Mouse (Mus musculus) hindbrain, embryonic 11.5 days (tissue): ENCODE data around the gene Sgca. TPM values are rescaled to one million over a fixed set of nuclear protein-coding genes. Genes with fewer than 3 reads are reported as not detected.

Experiments used
- ATAC-seq: fragments of 200-750 bp; cut with Nextera tagmentation; 2 replicates; pipeline ENCODE4 v1.8.0; 2017; ENCODE audit warnings: mild to moderate bottlenecking, moderate TSS enrichment, moderate library complexity; ENCODE audit not compliant: low FRiP score
- DNase-seq: peaks from one replicate; pipeline ENCODE4 v3.0.0-alpha.2; 2015; ENCODE audit warnings: low spot score
- H3K27ac ChIP-seq: fragments of 300-500 bp; sonication (generic); 2 replicates; pipeline ENCODE4 v1.5.1; 2014; ENCODE audit warnings: mild to moderate bottlenecking, low read depth, low read length
- H3K27me3 ChIP-seq: fragments of 300-500 bp; sonication (generic); 2 replicates; pipeline ENCODE4 v1.6.1; 2014; ENCODE audit warnings: mild to moderate bottlenecking, low read length, moderate library complexity, mixed read lengths; ENCODE audit not compliant: control insufficient read depth, insufficient read depth
- H3K36me3 ChIP-seq: fragments of 300-500 bp; sonication (generic); 2 replicates; pipeline ENCODE4 v1.6.1; 2014; ENCODE audit warnings: mild to moderate bottlenecking, low read length, moderate library complexity, mixed read lengths; ENCODE audit not compliant: control insufficient read depth, insufficient read depth
- H3K4me1 ChIP-seq: fragments of 300-500 bp; sonication (generic); replicated peaks from 2 replicates; pipeline ENCODE4 v1.6.1; 2014; ENCODE audit warnings: low read length, mixed read lengths; ENCODE audit not compliant: control insufficient read depth, insufficient read depth
- H3K4me2 ChIP-seq: fragments of 300-500 bp; sonication (generic); replicated peaks from 2 replicates; pipeline ENCODE4 v1.6.1; 2014; ENCODE audit warnings: mild to moderate bottlenecking, low read depth, low read length
- H3K4me3 ChIP-seq: fragments of 300-500 bp; sonication (generic); 2 replicates; pipeline ENCODE4 v1.5.1; 2014; ENCODE audit warnings: low read depth, low read length
- H3K9ac ChIP-seq: fragments of 300-500 bp; sonication (generic); 2 replicates; pipeline ENCODE4 v1.6.1; 2014; ENCODE audit warnings: low read depth, low read length
- H3K9me3 ChIP-seq: fragments of 300-500 bp; sonication (generic); 2 replicates; pipeline ENCODE4 v1.6.1; 2016; ENCODE audit warnings: low read length; ENCODE audit not compliant: control insufficient read depth
- WGBS: fragments of 180-500 bp; shearing (Covaris S2); extraction: QIAGEN DNeasy Blood & Tissue Kit; methylation state at CpG from one replicate; pipeline ENCODE4 v1.1.7; 2014; 5-methylcytosine and 5-hydroxymethylcytosine counted together
- polyA plus RNA-seq: library from polyadenylated mRNA; unstranded; fragments of >200 nt; fragmentation: Nextera tagmentation; extraction: Ambion mirVana; gene quantifications from 2 replicates; pipeline ENCODE4 v1.2.1, GENCODE M21; 2014

Gene Sgca
- polyA plus RNA-seq, 1 experiment from 2014 or later, result 0.11 TPM

DNA sequence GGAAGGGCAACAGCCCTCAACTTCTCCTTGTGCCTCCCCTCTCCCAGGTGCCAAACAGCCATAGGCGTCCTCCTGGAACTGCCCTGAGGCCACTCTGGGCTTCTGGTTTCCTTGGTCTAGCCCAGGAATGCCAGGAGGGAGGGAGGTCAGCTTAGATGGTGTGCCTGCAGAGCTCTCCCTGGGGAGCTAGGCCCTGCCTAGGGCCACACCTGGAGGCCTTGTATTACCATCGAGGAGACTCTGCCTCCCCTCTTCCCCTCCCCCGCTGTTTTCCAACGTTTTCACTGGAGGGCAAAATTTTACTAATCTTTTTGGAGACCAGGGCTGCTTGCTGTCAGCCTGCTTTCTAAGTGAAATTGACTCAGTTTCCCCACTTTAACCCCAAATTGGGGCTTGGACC, 29.9 kb upstream of the Sgca start:
- ATAC-seq (peak; percentile 8; the same call in 1 of the 2 replicates), DNase-seq (no peak)
- 38% methylated on average over 4 of the region's 4 CpGs for WGBS
- Histone ChIP-seq H3K4me2 (peak overlapping the region; percentile 57; the same call in 1 of the 2 replicates), H3K4me3 (peak overlapping the region; percentile 10; the same call in 1 of the 2 replicates), H3K27me3 (no peaks in the 10 kb centered on the region), H3K27ac (peak overlapping the region; percentile 51), H3K9me3 (no peaks in the 10 kb centered on the region), H3K9ac (no peak overlapping the region), H3K36me3 (peaks cover 9% of the 10 kb centered on the region; the same call in 1 of the 2 replicates), H3K4me1 (peaks cover 9% of the 10 kb centered on the region; the same call in 1 of the 2 replicates)

GRCm38 (mm10) chr11:95004937-95005198, 28.7 kb upstream of the Sgca start:
- H3K27me3 ChIP-seq, result no peaks in the 10 kb centered on the region
- peaks cover 12% of the 10 kb centered on the region; the same call in 1 of the 2 replicates for H3K36me3 ChIP-seq
- no peak overlapping the region for H3K9ac ChIP-seq
- DNase-seq (no peak), ATAC-seq (no peak)
- H3K27ac ChIP-seq, result no peak overlapping the region
- peaks cover 17% of the 10 kb centered on the region for H3K4me1 ChIP-seq
- no peak overlapping the region for H3K4me3 ChIP-seq
- H3K9me3 ChIP-seq, result no peaks in the 10 kb centered on the region
- H3K4me2 ChIP-seq, result no peak overlapping the region
- 64% methylated on average over 6 of the region's 6 CpGs for WGBS

DNA sequence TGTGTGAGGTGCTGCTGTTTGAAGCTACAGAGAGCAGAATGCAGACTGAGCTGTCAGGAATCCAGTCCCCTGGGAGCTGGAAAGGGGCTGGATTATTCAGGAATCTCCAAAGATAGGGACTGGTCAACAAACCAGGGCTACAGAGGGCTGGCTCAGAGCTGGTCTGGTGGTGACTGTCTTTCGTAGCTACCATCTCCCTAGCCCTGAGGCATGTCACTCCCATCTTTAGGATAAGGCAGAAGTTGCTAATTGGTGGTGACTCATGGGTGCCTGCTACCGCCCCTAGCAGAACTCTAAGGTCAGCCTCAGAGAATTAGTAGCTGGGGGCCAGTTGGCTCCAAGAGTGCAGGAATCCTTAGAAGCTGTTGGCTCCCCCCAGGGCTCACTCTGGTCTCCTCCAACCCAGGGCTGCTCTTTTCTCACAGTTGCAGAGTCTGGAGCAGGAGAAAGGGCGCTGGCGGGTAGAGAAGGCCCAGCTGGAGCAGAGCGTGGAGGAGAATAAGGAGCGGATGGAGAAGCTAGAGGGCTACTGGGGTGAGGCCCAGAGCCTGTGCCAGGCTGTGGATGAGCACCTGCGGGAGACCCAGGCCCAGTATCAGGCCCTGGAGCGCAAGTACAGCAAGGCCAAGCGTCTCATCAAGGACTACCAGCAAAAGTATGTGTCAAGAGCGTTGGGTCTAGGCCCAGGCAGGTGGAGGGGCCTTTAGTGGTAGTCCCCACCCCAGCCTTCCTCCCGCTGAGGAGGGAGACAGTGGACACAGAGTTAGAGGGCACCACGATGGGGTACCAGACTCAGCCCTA, 28.2 kb upstream of the Sgca start:
- peak overlapping the region; percentile 9; the same call in 1 of the 2 replicates for H3K27ac ChIP-seq
- peaks cover 12% of the 10 kb centered on the region; the same call in 1 of the 2 replicates for H3K36me3 ChIP-seq
- H3K4me1 ChIP-seq, result peaks cover 18% of the 10 kb centered on the region
- no peak for DNase-seq
- no peak overlapping the region for H3K4me3 ChIP-seq
- H3K4me2 ChIP-seq, result no peak overlapping the region
- ATAC-seq, result no peak
- no peaks in the 10 kb centered on the region for H3K27me3 ChIP-seq
- WGBS, result 86% methylated on average over 12 of the region's 12 CpGs
- H3K9me3 ChIP-seq, result no peaks in the 10 kb centered on the region
- H3K9ac ChIP-seq, result no peak overlapping the region

DNA sequence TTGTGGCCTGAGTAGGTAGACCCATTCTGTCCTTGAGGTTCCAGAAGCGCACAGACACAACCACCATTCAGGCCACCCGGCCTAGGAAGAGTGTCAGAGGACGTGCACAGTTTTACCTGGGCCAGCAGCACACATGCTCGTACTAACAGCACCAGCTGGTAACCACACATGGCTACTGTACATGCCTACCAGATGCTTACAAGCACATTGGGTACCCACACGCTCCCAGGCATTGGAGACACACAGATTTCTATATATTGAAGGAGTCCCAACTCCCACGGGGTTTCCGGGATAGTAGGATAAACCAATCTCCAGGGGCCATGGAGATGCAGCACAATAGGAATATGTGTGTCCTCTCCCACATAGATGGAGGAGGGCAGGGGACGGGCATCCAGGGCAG, 26.6 kb upstream of the Sgca start:
- ATAC-seq (no peak), DNase-seq (no peak)
- Histone ChIP-seq H3K4me2 (no peak overlapping the region), H3K36me3 (peaks cover 13% of the 10 kb centered on the region), H3K9ac (no peak overlapping the region), H3K27ac (no peak overlapping the region), H3K27me3 (no peaks in the 10 kb centered on the region), H3K9me3 (no peaks in the 10 kb centered on the region), H3K4me1 (peaks cover 18% of the 10 kb centered on the region), H3K4me3 (no peak overlapping the region)
- WGBS, result 95% methylated on average over 8 of the region's 8 CpGs

GRCm38 (mm10) chr11:95001584-95002347, 25.6 kb upstream of the Sgca start:
- H3K27ac ChIP-seq, result peak overlapping the region; percentile 7; the same call in 1 of the 2 replicates
- ATAC-seq, result no peak

DNA sequence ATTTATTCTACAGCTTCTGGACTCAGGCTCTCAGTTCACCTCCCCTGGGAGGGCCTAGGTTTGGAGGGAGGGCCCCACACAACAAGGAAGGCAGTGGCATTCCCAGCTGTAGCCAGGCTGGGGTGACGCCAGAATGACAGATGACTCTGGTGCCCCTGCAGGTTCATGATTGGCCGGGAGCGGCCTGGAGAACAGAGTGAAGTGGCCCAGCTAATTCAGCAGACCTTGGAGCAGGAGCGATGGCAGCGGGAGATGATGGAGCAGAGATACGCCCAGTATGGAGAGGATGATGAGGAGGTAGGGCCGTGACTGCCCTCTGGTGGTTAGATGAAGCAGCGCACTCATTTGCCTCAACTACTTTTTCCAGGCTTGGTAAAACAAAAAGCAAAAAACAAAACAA, 24.9 kb upstream of the Sgca start:
- DNase-seq (peak; percentile 84), ATAC-seq (peak; percentile 83)
- Histone ChIP-seq H3K27ac (peak overlapping the region; percentile 56), H3K4me1 (peaks cover 10% of the 10 kb centered on the region), H3K36me3 (peaks cover 21% of the 10 kb centered on the region), H3K9me3 (no peaks in the 10 kb centered on the region), H3K27me3 (no peaks in the 10 kb centered on the region), H3K4me3 (no peak overlapping the region), H3K9ac (no peak overlapping the region), H3K4me2 (no peak overlapping the region)
- WGBS, result under 1% methylated on average over 8 of the region's 8 CpGs

More at GRCm38 (mm10) chr11:95001584-95002347, 25.6 kb upstream of the Sgca start:
- peaks cover 16% of the 10 kb centered on the region for H3K36me3 ChIP-seq
- H3K4me3 ChIP-seq, result no peak overlapping the region
- H3K9ac ChIP-seq, result no peak overlapping the region
- no peaks in the 10 kb centered on the region for H3K9me3 ChIP-seq
- H3K4me1 ChIP-seq, result peaks cover 13% of the 10 kb centered on the region
- no peak for DNase-seq
- no peaks in the 10 kb centered on the region for H3K27me3 ChIP-seq
- 88% methylated on average over 21 of the region's 21 CpGs for WGBS
- H3K4me2 ChIP-seq, result no peak overlapping the region

GRCm38 (mm10) chr11:95000548-95000947, 24.4 kb upstream of the Sgca start:
- peaks cover 21% of the 10 kb centered on the region for H3K36me3 ChIP-seq

DNA sequence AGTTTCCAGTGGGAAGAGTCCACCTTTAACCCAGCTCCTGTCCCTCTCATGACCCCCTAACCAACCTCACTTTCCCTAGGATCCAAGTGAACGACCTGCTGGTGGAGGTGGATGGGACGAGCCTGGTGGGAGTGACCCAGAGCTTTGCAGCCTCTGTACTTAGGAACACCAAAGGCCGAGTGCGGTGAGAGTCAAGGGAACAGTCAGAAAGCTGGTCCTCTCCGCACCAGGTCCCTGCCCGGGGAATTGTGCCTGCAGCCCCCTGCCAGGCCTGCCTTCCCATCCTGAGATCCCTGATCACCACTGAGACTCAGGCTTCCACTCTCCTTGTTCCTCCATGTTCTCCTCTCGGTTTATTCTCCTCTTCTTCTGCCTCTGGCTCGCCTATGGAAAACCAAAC, 24.0 kb upstream of the Sgca start:
- Histone ChIP-seq H3K36me3 (peaks cover 21% of the 10 kb centered on the region), H3K4me3 (no peak overlapping the region; the same call in 1 of the 2 replicates), H3K4me1 (peaks cover 11% of the 10 kb centered on the region), H3K4me2 (no peak overlapping the region), H3K27me3 (no peaks in the 10 kb centered on the region), H3K9ac (0 out of 2 replicates have a peak overlapping the region, but pooled peaks have one; percentile 7), H3K27ac (peak overlapping the region; percentile 56), H3K9me3 (no peaks in the 10 kb centered on the region)
- 75% methylated on average over 8 of the region's 8 CpGs for WGBS
- DNase-seq (no peak), ATAC-seq (no peak)

More at GRCm38 (mm10) chr11:95000548-95000947, 24.4 kb upstream of the Sgca start:
- 40% methylated on average over 4 of the region's 4 CpGs for WGBS
- Histone ChIP-seq H3K4me1 (peaks cover 8% of the 10 kb centered on the region), H3K9ac (0 out of 2 replicates have a peak overlapping the region, but pooled peaks have one; percentile 7), H3K9me3 (no peaks in the 10 kb centered on the region), H3K27ac (peak overlapping the region; percentile 56), H3K27me3 (no peaks in the 10 kb centered on the region), H3K4me2 (no peak overlapping the region), H3K4me3 (no peak overlapping the region; the same call in 1 of the 2 replicates)
- no peak for DNase-seq
- ATAC-seq, result no peak; the same call in 1 of the 2 replicates
